Mouse (Mus musculus): ENCODE measurements around the gene Aldoc. TPM values are rescaled to one million over a fixed set of nuclear protein-coding genes. Genes with fewer than 3 reads are reported as not detected.
"Not testable (repeated sequence)": the region's sequence is repeated elsewhere in the genome, so short reads cannot be mapped to it uniquely, and the experiment has no call there.

Gene Aldoc
- 6.0 and 6.4 TPM in 2 replicates for polyA plus RNA-seq (2015; fragmentation: Nextera tagmentation; extraction: Ambion mirVana)

GRCm38 (mm10) chr11:78322860-78323259 is at the start of gene Aldoc:
TSS of gene Aldoc (plus strand) at chr11:78322968.
- H3K9ac ChIP-seq: peak within 1 kb of the TSS; percentile 3; the same call in 1 of the 2 replicates
- H3K27me3 ChIP-seq: no peaks in the 10 kb centered on the region
- peak; percentile 95 for ATAC-seq (replicated peaks; ENCODE audit: low FRiP score)
- H3K27ac ChIP-seq: peak within 1 kb of the TSS; percentile 69
- no peaks in the 10 kb centered on the region for H3K9me3 ChIP-seq (replicated peaks)
- peak within 1 kb of the TSS; percentile 47 for H3K4me2 ChIP-seq
- peaks cover 44% of the 10 kb centered on the region for H3K36me3 ChIP-seq
- H3K4me3 ChIP-seq (replicated peaks): peak within 1 kb of the TSS; percentile 22
- WGBS: 4% methylated on average over 15 of the region's 15 CpGs
- peaks cover 18% of the 10 kb centered on the region for H3K4me1 ChIP-seq

GRCm38 (mm10) chr11:78275596-78275995 is 47.2 kb upstream of the Aldoc start:
- Histone ChIP-seq H3K9ac (no peak overlapping the region), H3K4me1 (no peaks in the 10 kb centered on the region), H3K4me3 (replicated peaks) (no peak overlapping the region), H3K36me3 (peaks cover 99% of the 10 kb centered on the region), H3K27me3 (no peaks in the 10 kb centered on the region), H3K27ac (no peak overlapping the region), H3K4me2 (no peak overlapping the region), H3K9me3 (replicated peaks) (no peaks in the 10 kb centered on the region)
- 94% methylated on average over 1 of the region's 1 CpGs for WGBS
- no peak for ATAC-seq (replicated peaks; ENCODE audit: low FRiP score)

- H3K4me1 ChIP-seq; H3K9ac ChIP-seq; H3K4me3 ChIP-seq (replicated peaks); H3K4me2 ChIP-seq; H3K27ac ChIP-seq; H3K27me3 ChIP-seq; H3K9me3 ChIP-seq (replicated peaks); ATAC-seq (replicated peaks; ENCODE audit: low FRiP score): not testable (repeated sequence)
- H3K36me3 ChIP-seq: peaks cover 100% of the 10 kb centered on the region
- WGBS: 92% methylated on average over 4 of the region's 4 CpGs
Observed at GRCm38 (mm10) chr11:78276169-78276568, 46.6 kb upstream of the Aldoc start.

- Histone ChIP-seq H3K9me3 (replicated peaks) (no peaks in the 10 kb centered on the region), H3K4me2 (no peak overlapping the region), H3K27me3 (no peaks in the 10 kb centered on the region), H3K4me1 (no peaks in the 10 kb centered on the region), H3K27ac (no peak overlapping the region), H3K4me3 (replicated peaks) (no peak overlapping the region), H3K36me3 (peaks cover 100% of the 10 kb centered on the region), H3K9ac (no peak overlapping the region)
- WGBS: 85% methylated on average over 7 of the region's 7 CpGs
- no peak for ATAC-seq (replicated peaks; ENCODE audit: low FRiP score)
Observed at GRCm38 (mm10) chr11:78278853-78279252, 43.9 kb upstream of the Aldoc start.

- 88% methylated on average over 4 of the region's 4 CpGs for WGBS
- no peaks in the 10 kb centered on the region for H3K9me3 ChIP-seq (replicated peaks)
- no peaks in the 10 kb centered on the region for H3K27me3 ChIP-seq
- no peak for ATAC-seq (replicated peaks; ENCODE audit: low FRiP score)
- peaks cover 100% of the 10 kb centered on the region for H3K36me3 ChIP-seq
- H3K4me3 ChIP-seq (replicated peaks): no peak overlapping the region
- no peak overlapping the region for H3K27ac ChIP-seq
- H3K4me1 ChIP-seq: no peaks in the 10 kb centered on the region
- H3K4me2 ChIP-seq: no peak overlapping the region
- no peak overlapping the region for H3K9ac ChIP-seq
Observed at GRCm38 (mm10) chr11:78279586-78279985, 43.2 kb upstream of the Aldoc start.

- no peaks in the 10 kb centered on the region for H3K27me3 ChIP-seq
- no peak overlapping the region for H3K9ac ChIP-seq
- no peak overlapping the region for H3K4me2 ChIP-seq
- H3K4me1 ChIP-seq: no peaks in the 10 kb centered on the region
- no peak overlapping the region for H3K4me3 ChIP-seq (replicated peaks)
- 91% methylated on average over 7 of the region's 7 CpGs for WGBS
- H3K36me3 ChIP-seq: peaks cover 92% of the 10 kb centered on the region
- no peaks in the 10 kb centered on the region for H3K9me3 ChIP-seq (replicated peaks)
- no peak for ATAC-seq (replicated peaks; ENCODE audit: low FRiP score)
- no peak overlapping the region for H3K27ac ChIP-seq
Observed at GRCm38 (mm10) chr11:78289146-78289763, 33.5 kb upstream of the Aldoc start.

GRCm38 (mm10) chr11:78290654-78291053 is 32.1 kb upstream of the Aldoc start, which contains the start of gene BC030499:
TSS of gene BC030499 (plus strand) at chr11:78290841.
- no peaks in the 10 kb centered on the region for H3K27me3 ChIP-seq
- no peak for ATAC-seq (replicated peaks; ENCODE audit: low FRiP score)
- no peak within 1 kb of the TSS for H3K4me3 ChIP-seq (replicated peaks)
- no peaks in the 10 kb centered on the region for H3K9me3 ChIP-seq (replicated peaks)
- 93% methylated on average over 4 of the region's 4 CpGs for WGBS
- peaks cover 81% of the 10 kb centered on the region for H3K36me3 ChIP-seq
- H3K4me2 ChIP-seq: no peak within 1 kb of the TSS
- no peak within 1 kb of the TSS for H3K27ac ChIP-seq
- no peak within 1 kb of the TSS for H3K9ac ChIP-seq
- H3K4me1 ChIP-seq: no peaks in the 10 kb centered on the region

- ATAC-seq (replicated peaks; ENCODE audit: low FRiP score): no peak
- Histone ChIP-seq H3K27ac (no peak overlapping the region), H3K4me3 (replicated peaks) (no peak overlapping the region), H3K27me3 (no peaks in the 10 kb centered on the region), H3K9me3 (replicated peaks) (no peaks in the 10 kb centered on the region), H3K9ac (no peak overlapping the region), H3K4me1 (no peaks in the 10 kb centered on the region), H3K4me2 (no peak overlapping the region), H3K36me3 (peaks cover 42% of the 10 kb centered on the region)
- WGBS: 94% methylated on average over 6 of the region's 6 CpGs
Observed at GRCm38 (mm10) chr11:78294585-78294984, 28.2 kb upstream of the Aldoc start.

GRCm38 (mm10) chr11:78300917-78301316 is 21.9 kb upstream of the Aldoc start:
- Histone ChIP-seq H3K4me1 (peaks cover 15% of the 10 kb centered on the region), H3K4me3 (replicated peaks) (peak overlapping the region; percentile 84), H3K27ac (peak overlapping the region; percentile 81), H3K9ac (peak overlapping the region; percentile 25; the same call in 1 of the 2 replicates), H3K27me3 (no peaks in the 10 kb centered on the region), H3K9me3 (replicated peaks) (no peaks in the 10 kb centered on the region), H3K4me2 (peak overlapping the region; percentile 76), H3K36me3 (peaks cover 26% of the 10 kb centered on the region)
- WGBS: 59% methylated on average over 7 of the region's 7 CpGs
- no peak; the same call in 1 of the 2 replicates for ATAC-seq (replicated peaks; ENCODE audit: low FRiP score)

GRCm38 (mm10) chr11:78301357-78302084 is 21.2 kb upstream of the Aldoc start, which contains the start of gene Spag5:
TSS of gene Spag5 (plus strand) at chr11:78301529.
- H3K27me3 ChIP-seq: no peaks in the 10 kb centered on the region
- ATAC-seq (replicated peaks; ENCODE audit: low FRiP score): peak; percentile 100
- H3K9me3 ChIP-seq (replicated peaks): no peaks in the 10 kb centered on the region
- H3K27ac ChIP-seq: peak within 1 kb of the TSS; percentile 81
- H3K4me2 ChIP-seq: peak within 1 kb of the TSS; percentile 76
- H3K9ac ChIP-seq: peak within 1 kb of the TSS; percentile 82
- H3K4me1 ChIP-seq: peaks cover 15% of the 10 kb centered on the region
- 0% methylated on average over 49 of the region's 49 CpGs for WGBS
- H3K4me3 ChIP-seq (replicated peaks): peak within 1 kb of the TSS; percentile 84
- peaks cover 31% of the 10 kb centered on the region for H3K36me3 ChIP-seq

- H3K4me3 ChIP-seq (replicated peaks): no peak overlapping the region
- no peak overlapping the region for H3K4me2 ChIP-seq
- H3K36me3 ChIP-seq: peaks cover 64% of the 10 kb centered on the region
- peaks cover 19% of the 10 kb centered on the region for H3K4me1 ChIP-seq
- H3K9me3 ChIP-seq (replicated peaks): no peaks in the 10 kb centered on the region
- 93% methylated on average over 4 of the region's 4 CpGs for WGBS
- no peaks in the 10 kb centered on the region for H3K27me3 ChIP-seq
- H3K9ac ChIP-seq: no peak overlapping the region
- no peak for ATAC-seq (replicated peaks; ENCODE audit: low FRiP score)
- no peak overlapping the region for H3K27ac ChIP-seq
Observed at GRCm38 (mm10) chr11:78305272-78305671, 17.5 kb upstream of the Aldoc start.

- 85% methylated on average over 8 of the region's 8 CpGs for WGBS
- Histone ChIP-seq H3K27me3 (no peaks in the 10 kb centered on the region), H3K4me2 (no peak overlapping the region), H3K27ac (no peak overlapping the region), H3K9me3 (replicated peaks) (no peaks in the 10 kb centered on the region), H3K4me1 (peaks cover 4% of the 10 kb centered on the region; the same call in 1 of the 2 replicates), H3K9ac (no peak overlapping the region), H3K4me3 (replicated peaks) (no peak overlapping the region), H3K36me3 (peaks cover 91% of the 10 kb centered on the region)
- ATAC-seq (replicated peaks; ENCODE audit: low FRiP score): no peak
Observed at GRCm38 (mm10) chr11:78310861-78311511, 11.8 kb upstream of the Aldoc start.
